Mouse (Mus musculus): ENCODE measurements at regions not wholly inside any gene's neighbourhood (a gene's known extent, or its start where the extent isn't known, plus 50 kb on each side); places are given as distances from the start of the nearest gene placed in this dataset.

DNA sequence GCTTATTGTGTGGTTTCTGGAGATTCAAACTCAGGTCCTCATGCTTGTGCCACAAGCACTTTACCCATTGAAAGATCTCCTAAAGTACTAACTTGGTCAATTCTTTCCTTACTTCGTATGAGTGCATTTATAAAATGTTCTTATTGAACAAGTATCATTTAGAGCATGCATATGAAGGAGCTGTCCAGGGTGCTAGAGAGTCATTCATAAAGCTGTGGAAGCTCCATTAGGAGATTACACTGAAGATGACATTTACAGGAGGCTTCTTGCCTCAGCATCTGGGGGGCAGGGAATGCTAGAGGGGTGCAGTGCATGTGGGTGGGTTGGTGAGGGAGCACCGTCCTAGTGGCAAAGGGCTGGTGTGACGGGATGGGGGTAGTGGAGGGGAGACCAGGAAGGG, 187.8 kb upstream of the Syndig1 start:
- TF ChIP-seq CTCF (IDR thresholded peaks at IDR 0.05; ENCODE audit: low read depth) (no peak), EP300 (IDR thresholded peaks at IDR 0.05; ENCODE audit: low read depth) (no peak)
